Mouse (Mus musculus) small intestine, adult 2 months (tissue): ENCODE measurements around the gene Mms19. TPM values are rescaled to one million over a fixed set of nuclear protein-coding genes. Genes with fewer than 3 reads are reported as not detected.

Source experiments
- H3K27ac ChIP-seq: fragments of 200-500 bp; 2 replicates; pipeline ENCODE4 v1.5.1; 2012; ENCODE audit warnings: low read depth, low read length, control low read depth, inconsistent platforms; ENCODE audit not compliant: insufficient read depth
- H3K27me3 ChIP-seq: fragments of 200-500 bp; 2 replicates; pipeline ENCODE4 v1.6.1; 2012; ENCODE audit warnings: mild to moderate bottlenecking, moderate library complexity, low read length, inconsistent platforms; ENCODE audit not compliant: control insufficient read depth, insufficient read depth
- H3K36me3 ChIP-seq: fragments of 200-500 bp; 2 replicates; pipeline ENCODE4 v1.6.1; 2012; ENCODE audit warnings: mild to moderate bottlenecking, low read length, control low read depth, inconsistent platforms; ENCODE audit not compliant: control insufficient read depth, insufficient read depth
- H3K4me1 ChIP-seq: fragments of 200-500 bp; 2 replicates; pipeline ENCODE4 v1.6.1; 2012; ENCODE audit warnings: low read length, inconsistent platforms, mixed read lengths; ENCODE audit not compliant: control insufficient read depth, insufficient read depth, insufficient read length
- H3K4me3 ChIP-seq: fragments of 200-500 bp; 2 replicates; pipeline ENCODE4 v1.5.1; 2012; ENCODE audit warnings: low read depth, mild to moderate bottlenecking, control low read depth, inconsistent platforms, low read length, moderate library complexity
- CTCF ChIP-seq: fragments of 200-500 bp; IDR thresholded peaks from 2 replicates; pipeline ENCODE4 v1.5.1; 2012; ENCODE audit warnings: low read depth, mild to moderate bottlenecking, control low read depth, inconsistent platforms, low read length, moderate library complexity, mixed read lengths; ENCODE audit not compliant: insufficient replicate concordance, insufficient read length; ENCODE audit errors: extremely low read depth
- POLR2A ChIP-seq: fragments of 200-500 bp; IDR thresholded peaks from 2 replicates; pipeline ENCODE4 v1.6.1; 2012; ENCODE audit warnings: low read depth, mild to moderate bottlenecking, control low read depth, inconsistent platforms, low read length, moderate library complexity
- WGBS: fragments of 180-500 bp; shearing (Covaris S2); methylation state at CpG from one replicate; pipeline ENCODE4 v1.1.7; 2018; 5-methylcytosine and 5-hydroxymethylcytosine counted together
- polyA plus RNA-seq: library from polyadenylated mRNA; depleted of rRNA; stranded (reverse); fragments of >200 nt; gene quantifications from 2 replicates; pipeline ENCODE4 v1.2.3, GENCODE M21; 2012

Mms19 gene
- polyA plus RNA-seq, 1 experiment: 33.0 TPM

DNA sequence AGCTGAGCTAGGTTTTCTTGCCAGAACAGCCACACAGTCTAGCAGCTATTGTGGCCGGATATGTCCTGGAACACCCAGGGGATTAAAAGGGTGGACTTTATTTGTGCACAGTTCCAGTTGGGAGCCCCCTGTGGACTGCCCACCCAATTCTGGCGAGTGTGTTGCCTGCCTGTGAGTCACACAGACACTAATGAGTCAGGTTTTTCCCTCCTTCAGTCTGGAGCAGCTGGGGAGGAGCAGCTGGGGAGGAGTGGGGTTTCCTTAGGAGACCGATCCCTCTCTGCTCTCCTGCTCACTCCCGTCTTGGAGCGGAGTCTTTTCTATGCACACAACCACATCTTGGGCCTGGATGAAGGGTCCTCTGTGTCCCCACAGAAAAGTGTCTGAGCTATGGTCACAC lies 35.9 kb upstream of the Mms19 start:
- 0 out of 2 replicates have a peak overlapping the region, but pooled peaks have one; percentile 70 for H3K27ac ChIP-seq
- no peaks in the 10 kb centered on the region for H3K36me3 ChIP-seq
- H3K27me3 ChIP-seq: no peaks in the 10 kb centered on the region
- 72% methylated on average over 5 of the region's 5 CpGs for WGBS
- no peak for TF ChIP-seq POLR2A
- TF ChIP-seq CTCF: no peak
- H3K4me1 ChIP-seq: peaks cover 2% of the 10 kb centered on the region; the same call in 1 of the 2 replicates
- no peak overlapping the region for H3K4me3 ChIP-seq

DNA sequence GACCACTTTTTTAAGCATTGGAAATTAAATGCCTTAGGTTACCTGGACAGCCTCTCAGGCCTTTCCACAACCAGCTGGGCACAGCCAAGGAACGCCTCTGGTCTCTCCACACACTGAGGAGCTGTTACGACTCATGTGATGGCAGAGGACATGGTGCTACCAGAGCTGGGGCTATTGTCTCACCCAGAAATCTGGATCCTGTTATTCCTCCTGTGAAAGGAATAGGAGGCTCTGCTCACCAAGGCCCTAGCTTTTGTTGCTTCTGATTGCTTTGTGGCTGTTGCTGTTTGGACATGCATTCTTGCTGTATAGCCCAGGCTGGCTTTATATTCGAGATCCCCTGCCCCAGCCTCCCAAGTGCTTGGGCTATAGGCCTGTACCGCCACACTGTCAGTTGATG lies 35.3 kb upstream of the Mms19 start:
- Histone ChIP-seq H3K36me3 (no peaks in the 10 kb centered on the region), H3K4me1 (0 out of 2 replicates have a peak, but pooled peaks cover 2% of the 10 kb centered on the region), H3K27me3 (no peaks in the 10 kb centered on the region), H3K4me3 (no peak overlapping the region), H3K27ac (no peak overlapping the region)
- TF ChIP-seq POLR2A: no peak
- 87% methylated on average over 4 of the region's 4 CpGs for WGBS

DNA sequence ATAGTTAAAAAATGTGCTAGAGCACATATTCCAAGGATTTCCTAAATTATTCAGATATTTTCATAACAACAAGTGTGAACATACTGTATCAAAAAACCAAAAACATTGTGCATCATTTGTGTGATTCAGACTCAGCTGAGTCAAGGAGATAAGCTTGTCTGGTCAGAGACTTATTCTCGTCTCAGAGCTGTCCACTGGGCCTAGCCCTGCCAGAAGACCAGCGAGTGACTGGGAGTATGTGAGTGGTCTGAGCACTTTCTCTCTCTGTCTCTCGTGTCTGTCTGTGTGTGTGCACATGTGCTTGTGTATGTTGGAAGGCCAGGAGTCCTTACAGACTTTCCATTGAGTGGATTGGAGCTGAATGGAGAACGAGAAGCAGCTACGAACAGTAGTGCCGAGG lies 34.0 kb upstream of the Mms19 start:
- 0 out of 2 replicates have a peak, but pooled peaks cover 2% of the 10 kb centered on the region for H3K4me1 ChIP-seq
- TF ChIP-seq CTCF (no peak), POLR2A (no peak)
- H3K27ac ChIP-seq: no peak overlapping the region
- WGBS: 86% methylated on average over 6 of the region's 6 CpGs
- H3K36me3 ChIP-seq: no peaks in the 10 kb centered on the region
- H3K27me3 ChIP-seq: no peaks in the 10 kb centered on the region
- H3K4me3 ChIP-seq: no peak overlapping the region

DNA sequence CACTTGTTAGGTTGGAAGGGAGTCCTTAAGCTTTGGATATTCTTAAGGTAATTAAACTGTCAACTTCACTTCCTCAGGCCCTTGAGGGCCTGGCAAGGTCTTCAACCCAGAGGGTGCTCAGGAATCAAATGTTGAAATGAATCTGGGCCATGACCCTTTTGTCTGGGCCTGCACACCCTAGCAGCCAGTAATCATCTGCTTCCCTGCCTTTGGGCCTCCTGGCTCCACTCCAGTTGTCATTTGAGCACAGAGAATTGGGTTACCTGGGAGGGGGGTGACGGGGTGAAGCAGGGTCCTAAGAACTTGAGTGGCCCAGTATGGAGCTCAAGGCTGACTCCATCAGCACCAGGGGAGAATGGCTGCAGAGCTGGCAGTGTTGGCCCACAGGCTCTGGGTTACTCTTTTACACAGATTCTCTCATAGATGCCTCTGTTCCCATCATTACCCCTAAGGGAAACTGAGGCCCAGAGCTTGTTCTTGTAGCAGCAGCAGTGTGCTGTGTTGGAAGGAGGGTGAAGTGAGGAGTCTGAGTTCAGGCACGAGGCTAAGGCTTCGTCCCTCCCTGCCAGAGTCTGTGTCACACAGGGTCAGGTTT lies 33.4 kb upstream of the Mms19 start:
- H3K36me3 ChIP-seq: no peaks in the 10 kb centered on the region
- H3K4me1 ChIP-seq: 0 out of 2 replicates have a peak, but pooled peaks cover 2% of the 10 kb centered on the region
- TF ChIP-seq POLR2A (no peak), CTCF (no peak)
- no peak overlapping the region for H3K27ac ChIP-seq
- no peak overlapping the region for H3K4me3 ChIP-seq
- WGBS: 86% methylated on average over 3 of the region's 3 CpGs
- no peaks in the 10 kb centered on the region for H3K27me3 ChIP-seq

DNA sequence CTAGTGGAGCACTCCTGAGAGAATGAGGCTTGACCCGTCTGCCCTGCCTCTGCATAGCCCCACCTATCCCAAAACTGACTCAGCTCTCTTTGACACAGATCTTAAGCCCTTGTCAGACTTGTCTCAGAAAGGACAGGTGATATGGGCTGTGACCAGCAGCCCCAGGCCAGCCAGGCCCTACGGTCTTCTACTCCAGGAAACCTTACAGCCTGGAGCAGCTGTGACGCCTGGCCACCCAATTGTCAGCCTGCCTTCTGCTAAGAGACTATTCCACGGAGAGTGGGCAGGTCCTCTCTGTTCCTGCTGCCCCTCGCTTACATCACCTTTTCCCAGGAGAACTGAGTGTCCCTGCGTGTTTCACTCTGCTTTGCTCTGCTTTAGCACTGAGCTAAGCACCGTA lies 30.2 kb upstream of the Mms19 start:
- Histone ChIP-seq H3K4me1 (no peaks in the 10 kb centered on the region), H3K4me3 (no peak overlapping the region), H3K36me3 (no peaks in the 10 kb centered on the region), H3K27ac (no peak overlapping the region), H3K27me3 (no peaks in the 10 kb centered on the region)
- TF ChIP-seq POLR2A (no peak), CTCF (no peak)
- WGBS: 88% methylated on average over 7 of the region's 7 CpGs

DNA sequence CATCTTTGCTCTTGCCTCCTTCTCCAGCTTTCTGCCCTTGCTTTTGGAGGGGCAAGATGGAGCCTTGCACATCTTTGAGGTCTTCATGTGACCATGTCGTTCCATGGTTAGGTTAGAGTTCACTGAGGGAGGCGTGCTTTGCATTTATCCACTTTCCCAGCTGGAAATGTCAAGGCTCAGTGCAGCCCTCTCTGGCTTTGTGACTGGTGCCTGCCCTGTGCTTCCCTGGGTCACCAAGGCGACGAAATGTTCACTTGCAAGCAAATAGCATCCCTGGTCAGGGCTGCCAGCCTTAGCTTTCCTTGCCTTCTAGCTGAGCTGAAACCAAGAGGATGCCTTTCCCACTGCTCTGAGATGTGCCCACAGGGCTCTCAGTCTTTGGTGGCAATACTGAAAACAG lies 29.5 kb upstream of the Mms19 start:
- Histone ChIP-seq H3K27me3 (no peaks in the 10 kb centered on the region), H3K4me3 (no peak overlapping the region), H3K4me1 (no peaks in the 10 kb centered on the region; the same call in 1 of the 2 replicates), H3K27ac (no peak overlapping the region), H3K36me3 (no peaks in the 10 kb centered on the region)
- TF ChIP-seq CTCF (no peak), POLR2A (no peak)
- 82% methylated on average over 4 of the region's 4 CpGs for WGBS

DNA sequence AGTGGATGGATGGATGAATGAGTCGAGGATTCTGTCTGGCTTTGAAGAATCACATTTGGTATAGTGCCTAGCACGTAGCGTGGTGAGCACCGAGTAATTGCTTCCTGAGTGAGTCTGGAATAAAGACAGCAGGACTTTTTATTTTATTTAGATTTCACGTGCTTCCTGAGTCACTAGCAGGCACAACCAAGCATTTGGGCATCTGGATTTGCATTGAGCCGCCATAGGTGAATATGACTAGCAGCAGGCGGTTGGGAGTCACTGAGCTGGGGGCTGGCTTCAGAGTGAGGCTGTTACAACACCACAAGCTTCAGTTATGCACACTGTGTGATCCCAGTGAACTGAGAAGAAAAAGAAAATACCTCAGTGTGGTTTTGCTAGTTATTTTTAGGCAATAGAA lies 28.1 kb upstream of the Mms19 start:
- WGBS: 78% methylated on average over 7 of the region's 7 CpGs
- H3K4me1 ChIP-seq: no peaks in the 10 kb centered on the region; the same call in 1 of the 2 replicates
- no peak for TF ChIP-seq CTCF
- TF ChIP-seq POLR2A: no peak
- H3K27me3 ChIP-seq: no peaks in the 10 kb centered on the region
- no peaks in the 10 kb centered on the region for H3K36me3 ChIP-seq
- H3K4me3 ChIP-seq: no peak overlapping the region
- no peak overlapping the region for H3K27ac ChIP-seq
